Mouse (Mus musculus): ENCODE measurements at regions not wholly inside any gene's neighbourhood (a gene's known extent, or its start where the extent isn't known, plus 50 kb on each side); places are given as distances from the start of the nearest gene placed in this dataset.

DNA sequence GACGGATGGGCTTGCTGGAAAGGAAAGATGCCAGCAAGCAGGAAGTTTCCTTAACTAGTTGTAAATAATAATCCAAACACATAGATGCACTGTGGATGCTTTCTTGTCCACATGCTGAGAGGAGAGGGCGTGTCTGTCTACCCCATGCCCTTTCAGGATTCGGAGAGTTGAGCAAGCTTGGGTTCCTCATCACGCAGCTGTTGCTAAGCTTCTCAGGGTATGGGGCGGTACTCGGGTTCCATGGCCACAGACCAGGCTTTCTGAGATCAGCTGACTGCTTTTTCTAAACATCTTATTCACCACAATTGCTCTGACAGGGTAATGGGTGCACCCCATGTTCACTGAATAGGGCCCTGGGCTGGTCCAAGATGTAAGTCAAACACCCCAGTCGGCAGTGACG is 310.2 kb upstream of the Jarid2 start:
- Histone ChIP-seq H3K9ac (no peak overlapping the region), H3K4me1 (replicated peaks) (peaks cover 22% of the 10 kb centered on the region), H3K4me3 (replicated peaks) (no peak overlapping the region), H3K27ac (no peak overlapping the region; the same call in 1 of the 2 replicates), H3K27me3 (no peaks in the 10 kb centered on the region), H3K4me2 (0 out of 2 replicates have a peak overlapping the region, but pooled peaks have one; percentile 26), H3K36me3 (no peaks in the 10 kb centered on the region), H3K9me3 (replicated peaks) (no peaks in the 10 kb centered on the region)
- DNase-seq (no peak), ATAC-seq (ENCODE audit: low read depth) (no peak)
- 63% methylated on average over 8 of the region's 8 CpGs for WGBS (ENCODE audit: insufficient replicate concordance)

DNA sequence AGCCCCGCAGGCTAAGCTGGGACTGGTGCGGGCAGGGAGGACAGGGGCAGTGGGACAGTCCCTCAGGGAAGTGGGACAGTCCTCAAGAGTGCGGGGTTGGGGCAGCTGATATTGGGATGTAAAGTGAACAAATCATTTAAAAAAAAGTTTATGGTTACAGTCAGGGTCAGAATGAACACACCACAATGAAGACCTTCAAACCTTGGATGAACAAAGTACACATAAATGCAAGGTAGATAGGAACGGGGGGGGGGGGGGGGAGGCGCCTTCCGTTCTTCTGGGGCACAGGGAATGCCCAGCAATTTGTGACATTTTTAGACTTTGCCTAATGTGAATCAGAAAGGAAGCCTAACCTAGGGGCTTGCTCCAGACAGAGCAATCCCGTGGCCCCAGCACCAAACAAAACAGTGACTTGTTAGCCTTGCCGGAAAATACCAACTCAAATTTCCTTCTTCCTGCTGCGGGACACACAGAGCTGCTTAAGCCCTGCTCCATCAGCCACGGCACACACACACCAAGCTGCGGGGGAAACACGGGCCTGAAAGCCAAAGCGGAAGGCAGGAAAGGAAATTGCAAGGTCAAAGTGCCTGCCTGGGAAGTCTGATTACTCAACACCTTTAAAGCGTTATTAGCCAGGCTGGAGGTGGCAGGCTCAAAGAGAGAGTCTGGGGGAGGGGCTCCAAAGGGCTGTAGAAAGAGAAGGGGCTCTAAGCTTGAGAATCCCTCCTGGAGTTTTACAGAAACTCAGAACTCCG is 309.6 kb upstream of the Jarid2 start:
- WGBS (ENCODE audit: insufficient replicate concordance), result 13% methylated on average over 14 of the region's 15 CpGs
- Histone ChIP-seq H3K27me3 (no peaks in the 10 kb centered on the region), H3K9ac (no peak overlapping the region)

DNA sequence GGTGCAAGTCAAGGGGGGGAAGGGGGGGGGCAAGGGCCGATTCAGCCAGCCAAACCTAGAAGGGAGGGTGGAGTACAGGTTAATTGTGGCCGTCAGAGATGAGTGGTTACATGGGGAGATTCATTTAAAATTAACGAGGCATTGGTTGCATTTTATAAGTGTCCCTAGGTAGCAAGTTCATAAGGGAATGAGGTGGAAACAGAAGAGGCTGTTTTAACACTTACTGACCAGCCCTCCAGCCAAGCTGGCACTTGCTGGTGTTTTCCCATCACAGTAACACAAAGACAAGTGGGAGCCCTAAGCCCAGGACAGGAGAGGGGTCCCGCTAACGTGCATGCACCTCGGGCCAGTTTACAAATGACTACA is 309.1 kb upstream of the Jarid2 start:
- WGBS (ENCODE audit: insufficient replicate concordance), result 23% methylated on average over 6 of the region's 6 CpGs
- ATAC-seq (ENCODE audit: low read depth) (no peak), DNase-seq (no peak)
- Histone ChIP-seq H3K36me3 (no peaks in the 10 kb centered on the region), H3K4me3 (replicated peaks) (no peak overlapping the region), H3K9ac (no peak overlapping the region), H3K9me3 (replicated peaks) (no peaks in the 10 kb centered on the region), H3K27me3 (no peaks in the 10 kb centered on the region), H3K27ac (peak overlapping the region; percentile 6; the same call in 1 of the 2 replicates), H3K4me1 (replicated peaks) (peaks cover 22% of the 10 kb centered on the region), H3K4me2 (peak overlapping the region; percentile 30; the same call in 1 of the 2 replicates)

More for the DNA sequence above, 309.6 kb upstream of the Jarid2 start:
- Histone ChIP-seq H3K4me3 (replicated peaks) (no peak overlapping the region), H3K4me1 (replicated peaks) (peaks cover 22% of the 10 kb centered on the region), H3K27ac (no peak overlapping the region; the same call in 1 of the 2 replicates), H3K9me3 (replicated peaks) (no peaks in the 10 kb centered on the region), H3K4me2 (peak overlapping the region; percentile 30; the same call in 1 of the 2 replicates), H3K36me3 (no peaks in the 10 kb centered on the region)
- DNase-seq, result no peak
- peak; percentile 29; the same call in 1 of the 2 replicates for ATAC-seq (ENCODE audit: low read depth)

DNA sequence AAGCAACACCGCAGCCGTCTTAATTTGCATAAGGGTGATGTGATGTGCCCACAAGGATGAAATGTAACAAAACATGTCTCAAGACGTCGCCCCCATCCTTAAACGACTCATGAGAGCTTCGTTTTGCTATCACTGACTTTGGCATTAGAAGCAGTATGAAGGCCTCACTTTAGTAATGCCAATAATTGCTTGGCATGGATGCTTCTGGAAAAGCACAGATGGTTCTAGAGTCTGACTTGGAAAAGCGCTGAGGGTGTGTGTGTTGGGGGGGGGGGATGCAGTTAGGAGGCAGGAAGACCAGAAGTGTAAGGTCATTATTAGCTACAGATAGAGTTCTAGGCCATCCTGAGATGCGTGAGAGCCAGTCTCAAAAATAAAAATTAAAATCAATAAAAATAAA is 308.3 kb upstream of the Jarid2 start:
- WGBS (ENCODE audit: insufficient replicate concordance), result 73% methylated on average over 8 of the region's 8 CpGs
- Histone ChIP-seq H3K4me1 (replicated peaks) (peaks cover 20% of the 10 kb centered on the region), H3K4me2 (no peak overlapping the region), H3K9me3 (replicated peaks) (no peaks in the 10 kb centered on the region), H3K27me3 (no peaks in the 10 kb centered on the region), H3K36me3 (no peaks in the 10 kb centered on the region), H3K27ac (no peak overlapping the region), H3K4me3 (replicated peaks) (no peak overlapping the region), H3K9ac (no peak overlapping the region)
- ATAC-seq (ENCODE audit: low read depth) (no peak), DNase-seq (no peak)

DNA sequence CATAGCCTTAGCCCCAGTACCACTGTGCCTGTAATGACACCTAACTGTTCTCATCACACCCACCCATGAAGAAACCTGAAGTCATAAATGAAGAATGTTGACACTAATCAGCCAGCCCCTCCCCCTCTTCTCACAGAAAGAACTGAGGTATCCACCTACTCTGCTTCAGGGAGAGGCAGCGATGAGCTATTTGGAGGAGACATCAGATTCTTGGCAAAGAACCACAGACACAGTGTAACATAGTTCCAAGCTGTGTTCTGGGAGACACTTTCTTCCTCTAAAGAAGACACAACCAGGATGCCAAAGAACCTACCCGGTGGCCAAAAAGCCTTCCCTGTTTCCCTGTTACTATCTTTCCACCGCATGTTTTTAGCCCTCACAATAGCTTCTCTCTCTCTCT is 307.8 kb upstream of the Jarid2 start:
- Histone ChIP-seq H3K27ac (no peak overlapping the region), H3K27me3 (no peaks in the 10 kb centered on the region), H3K36me3 (no peaks in the 10 kb centered on the region), H3K4me3 (replicated peaks) (no peak overlapping the region), H3K4me2 (no peak overlapping the region), H3K9ac (no peak overlapping the region), H3K9me3 (replicated peaks) (no peaks in the 10 kb centered on the region), H3K4me1 (replicated peaks) (peaks cover 15% of the 10 kb centered on the region)
- ATAC-seq (ENCODE audit: low read depth), result no peak
- WGBS (ENCODE audit: insufficient replicate concordance), result 74% methylated on average over 3 of the region's 3 CpGs
- DNase-seq, result no peak

DNA sequence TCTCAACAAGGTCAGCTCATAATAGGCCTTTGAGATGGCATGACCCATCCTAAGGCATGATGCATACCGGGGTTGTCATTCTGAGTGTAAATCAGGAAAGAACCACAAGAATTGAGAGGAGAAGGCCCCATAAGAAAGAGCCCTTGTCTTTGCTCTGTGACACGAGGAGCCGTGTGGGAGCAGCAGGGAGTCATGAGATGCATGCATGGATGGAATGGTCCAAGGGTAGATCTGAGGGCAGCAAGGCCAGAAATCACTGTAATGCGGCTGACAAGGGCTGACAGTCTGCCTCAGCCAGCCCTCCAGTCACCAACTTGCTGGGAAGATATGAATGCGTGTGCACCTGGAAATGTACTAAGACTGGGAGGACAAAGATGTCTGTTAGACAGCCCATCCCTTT is 307.4 kb upstream of the Jarid2 start:
- ATAC-seq (ENCODE audit: low read depth), result no peak
- Histone ChIP-seq H3K36me3 (no peaks in the 10 kb centered on the region), H3K4me2 (no peak overlapping the region), H3K9me3 (replicated peaks) (no peaks in the 10 kb centered on the region), H3K4me1 (replicated peaks) (peaks cover 12% of the 10 kb centered on the region), H3K4me3 (replicated peaks) (no peak overlapping the region), H3K27me3 (no peaks in the 10 kb centered on the region), H3K27ac (no peak overlapping the region), H3K9ac (no peak overlapping the region)
- WGBS (ENCODE audit: insufficient replicate concordance), result 68% methylated on average over 5 of the region's 5 CpGs
- no peak for DNase-seq

DNA sequence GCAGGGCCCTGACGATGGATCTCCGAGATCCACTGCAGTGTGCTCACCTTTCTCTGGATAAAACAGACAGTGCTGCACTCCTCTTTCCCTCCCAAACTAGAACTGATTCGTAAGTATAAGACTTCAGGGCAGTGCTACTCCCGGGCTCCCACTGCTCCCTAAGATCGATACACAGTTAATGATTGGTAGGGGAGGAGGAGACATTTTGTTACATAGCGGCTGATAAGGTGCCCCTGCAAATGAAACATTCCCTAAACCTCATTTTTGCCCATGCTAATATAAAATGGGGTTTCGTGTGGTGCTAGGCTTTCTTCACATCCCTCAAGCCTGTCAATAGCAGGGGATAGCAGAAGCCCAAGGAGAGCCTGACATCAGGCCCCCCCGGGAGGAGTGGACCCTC is 298.8 kb upstream of the Jarid2 start:
- H3K27me3 ChIP-seq, result no peaks in the 10 kb centered on the region
- H3K4me3 ChIP-seq (replicated peaks), result no peak overlapping the region
- WGBS (ENCODE audit: insufficient replicate concordance), result 66% methylated on average over 8 of the region's 8 CpGs
- H3K27ac ChIP-seq, result no peak overlapping the region
- H3K9ac ChIP-seq, result no peak overlapping the region
- H3K36me3 ChIP-seq, result no peaks in the 10 kb centered on the region
- ATAC-seq (ENCODE audit: low read depth), result no peak
- H3K4me2 ChIP-seq, result no peak overlapping the region
- DNase-seq, result no peak
- H3K4me1 ChIP-seq (replicated peaks), result no peaks in the 10 kb centered on the region
- no peaks in the 10 kb centered on the region for H3K9me3 ChIP-seq (replicated peaks)

DNA sequence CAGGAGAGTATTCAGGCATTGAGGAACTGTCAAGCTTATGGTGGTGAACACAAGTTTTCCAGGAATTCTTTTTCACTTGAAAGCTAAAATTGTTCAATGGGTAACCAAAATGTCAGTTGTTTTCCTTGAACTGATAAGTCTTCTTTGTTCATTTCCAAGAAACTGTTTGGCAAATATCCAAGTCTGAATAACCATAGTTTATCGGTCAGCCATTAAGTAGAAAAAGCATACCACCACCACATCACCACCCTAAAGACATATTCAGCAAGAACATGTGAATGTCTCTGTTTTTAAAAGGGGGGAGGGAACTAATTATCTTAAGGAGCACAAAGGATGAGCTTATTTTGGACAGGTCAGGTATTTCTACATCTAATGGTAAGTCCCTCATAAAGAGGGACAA is 291.6 kb upstream of the Jarid2 start:
- Histone ChIP-seq H3K27me3 (no peaks in the 10 kb centered on the region), H3K9ac (no peak overlapping the region), H3K36me3 (no peaks in the 10 kb centered on the region), H3K4me3 (replicated peaks) (no peak overlapping the region), H3K4me1 (replicated peaks) (no peaks in the 10 kb centered on the region), H3K27ac (no peak overlapping the region), H3K4me2 (no peak overlapping the region), H3K9me3 (replicated peaks) (no peaks in the 10 kb centered on the region)
- ATAC-seq (ENCODE audit: low read depth), result no peak
- DNase-seq, result no peak
- 62% methylated on average over 1 of the region's 1 CpGs for WGBS (ENCODE audit: insufficient replicate concordance)

DNA sequence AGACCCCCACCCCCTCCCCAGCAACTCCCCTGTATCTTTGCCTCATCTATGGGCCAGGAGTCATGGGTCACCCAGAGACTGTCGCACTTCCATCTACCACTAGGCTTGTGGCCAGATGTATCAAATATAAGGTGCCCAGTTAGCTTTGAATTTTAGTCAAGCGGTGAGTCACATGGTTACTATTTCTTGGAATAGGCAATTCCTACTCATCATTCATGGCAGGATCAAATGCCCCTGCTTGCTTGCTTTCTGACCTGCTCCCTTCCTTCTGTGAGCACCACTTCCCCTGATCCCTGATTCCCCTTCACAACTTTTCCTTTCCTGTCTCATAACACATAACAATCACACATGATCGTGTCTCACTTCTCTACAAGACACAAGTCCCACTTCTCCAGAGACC is 288.2 kb upstream of the Jarid2 start:
- DNase-seq, result no peak
- Histone ChIP-seq H3K4me3 (replicated peaks) (no peak overlapping the region), H3K27me3 (no peaks in the 10 kb centered on the region), H3K9me3 (replicated peaks) (no peaks in the 10 kb centered on the region), H3K4me1 (replicated peaks) (no peaks in the 10 kb centered on the region), H3K4me2 (no peak overlapping the region), H3K36me3 (no peaks in the 10 kb centered on the region), H3K27ac (no peak overlapping the region), H3K9ac (no peak overlapping the region)
- 75% methylated on average over 3 of the region's 3 CpGs for WGBS (ENCODE audit: insufficient replicate concordance)
- ATAC-seq (ENCODE audit: low read depth), result no peak

DNA sequence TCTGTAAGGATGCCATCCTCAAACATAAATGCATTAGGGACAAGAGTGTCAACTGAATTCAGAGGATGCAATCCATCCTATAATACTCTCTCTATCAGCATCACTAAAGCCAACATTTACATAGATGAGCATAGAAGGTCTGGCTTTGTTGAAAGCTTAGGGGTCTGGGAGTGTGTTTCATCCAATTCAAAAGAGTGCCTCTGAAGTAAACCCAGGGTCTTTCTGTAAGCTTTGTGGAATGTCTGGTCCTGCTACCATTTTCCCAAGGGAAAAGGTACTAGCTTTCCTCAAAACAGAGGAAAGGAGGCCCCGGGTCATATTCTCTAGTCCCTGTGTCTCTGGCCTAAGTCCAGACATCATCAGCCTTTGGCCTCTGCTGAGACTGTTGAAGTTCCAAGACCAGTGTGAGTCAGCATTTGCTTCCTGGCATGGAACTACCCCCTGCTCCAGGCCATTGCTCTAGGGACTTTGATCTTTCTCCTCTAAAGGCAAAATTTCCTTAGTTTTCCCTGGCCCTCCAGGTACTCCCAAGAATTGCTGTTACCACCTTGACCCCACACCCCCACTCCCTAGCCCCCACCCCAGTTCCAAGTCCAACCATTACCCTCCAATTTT is 280.0 kb upstream of the Jarid2 start:
- no peaks in the 10 kb centered on the region for H3K36me3 ChIP-seq
- no peaks in the 10 kb centered on the region for H3K4me1 ChIP-seq (replicated peaks)
- H3K27ac ChIP-seq, result no peak overlapping the region
- 75% methylated on average over 1 of the region's 1 CpGs for WGBS (ENCODE audit: insufficient replicate concordance)
- no peak overlapping the region for H3K9ac ChIP-seq
- no peak overlapping the region for H3K4me2 ChIP-seq
- no peak for ATAC-seq (ENCODE audit: low read depth)
- DNase-seq, result no peak
- H3K4me3 ChIP-seq (replicated peaks), result no peak overlapping the region
- H3K27me3 ChIP-seq, result no peaks in the 10 kb centered on the region
- no peaks in the 10 kb centered on the region for H3K9me3 ChIP-seq (replicated peaks)

DNA sequence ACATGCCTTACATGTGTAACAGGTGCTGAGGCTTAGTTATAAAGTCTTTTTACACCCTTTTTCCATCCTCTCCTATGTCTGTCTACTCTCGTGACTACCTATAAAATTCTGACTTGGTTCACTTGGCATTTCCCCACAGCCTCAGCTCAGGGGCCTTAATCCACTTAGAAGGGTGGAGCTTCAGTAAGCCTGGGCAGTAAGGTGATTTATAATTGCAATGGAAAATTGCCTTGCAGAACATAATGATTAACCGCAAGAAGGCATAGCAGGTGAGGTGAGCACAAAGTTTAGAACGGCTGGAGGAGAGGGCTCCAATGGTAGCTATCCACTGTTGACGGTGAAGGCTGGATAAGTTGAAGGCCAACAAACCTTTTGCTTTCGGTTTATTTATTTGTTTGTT is 278.1 kb upstream of the Jarid2 start:
- no peaks in the 10 kb centered on the region for H3K36me3 ChIP-seq
- H3K9me3 ChIP-seq (replicated peaks), result no peaks in the 10 kb centered on the region
- no peak for ATAC-seq (ENCODE audit: low read depth)
- H3K4me1 ChIP-seq (replicated peaks), result 0 out of 2 replicates have a peak, but pooled peaks cover 3% of the 10 kb centered on the region
- H3K4me2 ChIP-seq, result no peak overlapping the region
- no peak for DNase-seq
- no peak overlapping the region for H3K27ac ChIP-seq
- WGBS (ENCODE audit: insufficient replicate concordance), result 69% methylated on average over 5 of the region's 5 CpGs
- no peak overlapping the region for H3K9ac ChIP-seq
- H3K4me3 ChIP-seq (replicated peaks), result no peak overlapping the region
- H3K27me3 ChIP-seq, result no peaks in the 10 kb centered on the region

DNA sequence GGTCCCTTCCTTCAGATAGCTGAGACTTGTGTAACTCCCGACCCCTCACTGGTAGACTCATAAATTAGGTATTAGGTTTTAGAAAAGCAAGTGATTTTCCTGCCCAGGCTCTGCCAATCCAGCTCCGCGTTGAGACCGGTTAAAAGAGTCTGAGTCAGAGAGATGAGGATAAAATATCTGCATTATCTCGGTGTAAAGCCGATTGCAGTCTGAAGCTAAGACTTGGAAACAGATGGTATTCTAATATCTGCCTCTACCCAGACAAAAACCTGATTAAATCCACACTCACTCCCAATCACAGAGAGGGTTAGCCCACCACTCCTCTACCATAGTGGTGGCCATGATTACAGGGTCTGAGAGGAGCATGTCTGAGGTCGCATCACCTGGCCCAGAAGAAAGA is 276.1 kb upstream of the Jarid2 start:
- 0 out of 2 replicates have a peak, but pooled peaks cover 3% of the 10 kb centered on the region for H3K4me1 ChIP-seq (replicated peaks)
- H3K36me3 ChIP-seq, result no peaks in the 10 kb centered on the region
- H3K9ac ChIP-seq, result no peak overlapping the region
- WGBS (ENCODE audit: insufficient replicate concordance), result 64% methylated on average over 7 of the region's 7 CpGs
- H3K9me3 ChIP-seq (replicated peaks), result no peaks in the 10 kb centered on the region
- no peak overlapping the region for H3K4me3 ChIP-seq (replicated peaks)
- no peak overlapping the region for H3K27ac ChIP-seq
- H3K4me2 ChIP-seq, result no peak overlapping the region
- ATAC-seq (ENCODE audit: low read depth) (no peak), DNase-seq (no peak)
- H3K27me3 ChIP-seq, result no peaks in the 10 kb centered on the region
